Mouse (Mus musculus) MEL (cell line): ENCODE measurements around the gene Tyms. TPM values are rescaled to one million over a fixed set of nuclear protein-coding genes. Genes with fewer than 3 reads are reported as not detected.

Experiments
- DNase-seq: peaks from one replicate; pipeline ENCODE4 v3.0.0; 2011; ENCODE audit warnings: low read depth, low spot score
- H3K27ac ChIP-seq: 2 replicates; pipeline ENCODE4 v1.5.1; 2012; ENCODE audit warnings: low read depth, mild to moderate bottlenecking, control low read depth, low read length, moderate library complexity; ENCODE audit not compliant: control insufficient read depth
- H3K27me3 ChIP-seq, 2 experiments: fragments of 150-350 bp in 1 of 2; sonication (generic) in 1 of 2; 2 replicates each; pipeline ENCODE4 v1.6.1; 2012; ENCODE audit warnings: low read length in 2 of 2, mild to moderate bottlenecking in 2 of 2, improper control_type of control experiment in 1 of 2, moderate library complexity in 1 of 2; ENCODE audit not compliant: insufficient read depth in 2 of 2, control insufficient read depth in 1 of 2
- H3K36me3 ChIP-seq, 2 experiments: 2 replicates each; pipeline ENCODE4 v1.6.1; 2012 to 2014; ENCODE audit warnings: low read length in 2 of 2, improper control_type of control experiment in 1 of 2, inconsistent platforms in 1 of 2, mild to moderate bottlenecking in 1 of 2; ENCODE audit not compliant: insufficient read depth in 2 of 2, control insufficient read depth in 1 of 2
- H3K4me1 ChIP-seq, 2 experiments: fragments of 150-350 bp in 1 of 2; sonication (generic) in 1 of 2; 2 replicates each; pipeline ENCODE4 v1.6.1; 2012; ENCODE audit warnings: low read length in 2 of 2, improper control_type of control experiment in 1 of 2, mild to moderate bottlenecking in 1 of 2; ENCODE audit not compliant: insufficient read depth in 2 of 2, control insufficient read depth in 1 of 2
- H3K4me3 ChIP-seq, 2 experiments: fragments of 150-350 bp in 1 of 2; sonication (generic) in 1 of 2; 2 replicates each; pipeline ENCODE4 v1.5.1; 2012; ENCODE audit warnings: low read depth in 2 of 2, low read length in 2 of 2, mild to moderate bottlenecking in 2 of 2, moderate library complexity in 2 of 2, control low read depth in 1 of 2, improper control_type of control experiment in 1 of 2; ENCODE audit not compliant: control insufficient read depth in 1 of 2, insufficient read depth in 1 of 2
- H3K79me2 ChIP-seq: 2 replicates; pipeline ENCODE4 v1.6.1; 2012; ENCODE audit warnings: mild to moderate bottlenecking, low read length, moderate library complexity; ENCODE audit not compliant: control insufficient read depth, poor library complexity, insufficient read depth
- H3K9ac ChIP-seq: 2 replicates; pipeline ENCODE4 v1.6.1; 2012; ENCODE audit warnings: low read depth, mild to moderate bottlenecking, control low read depth, low read length, moderate library complexity; ENCODE audit not compliant: control insufficient read depth, poor library complexity, severe bottlenecking
- H3K9me3 ChIP-seq: fragments of 150-350 bp; sonication (generic); replicated peaks from 2 replicates; pipeline ENCODE4 v1.6.1; 2012; ENCODE audit warnings: mild to moderate bottlenecking, low read length, improper control_type of control experiment, moderate library complexity; ENCODE audit not compliant: insufficient read depth
- BHLHE40 ChIP-seq: IDR thresholded peaks from 2 replicates; pipeline ENCODE4 v1.6.1; 2012; ENCODE audit warnings: low read depth, mild to moderate bottlenecking, inconsistent platforms, low read length, improper control_type of control experiment, borderline replicate concordance
- CHD1 ChIP-seq: IDR thresholded peaks from 2 replicates; pipeline ENCODE4 v1.6.1; 2012; ENCODE audit warnings: low read depth, mild to moderate bottlenecking, inconsistent platforms, low read length, improper control_type of control experiment
- CHD2 ChIP-seq: IDR thresholded peaks from 2 replicates; pipeline ENCODE4 v1.6.1; 2011; ENCODE audit warnings: low read length, improper control_type of control experiment
- CTCF ChIP-seq, 3 experiments: IDR thresholded peaks in 2 of 3; conservative IDR thresholded peaks in 1 of 3; 2 replicates each; pipeline ENCODE4 v1.5.1; 2011 to 2012; ENCODE audit warnings: low read length in 3 of 3, low read depth in 2 of 3, mild to moderate bottlenecking in 2 of 3, improper control_type of control experiment in 1 of 3, inconsistent platforms in 1 of 3, mixed read lengths in 1 of 3, moderate library complexity in 1 of 3; ENCODE audit not compliant: control insufficient read depth in 1 of 3, insufficient read depth in 1 of 3, poor library complexity in 1 of 3, severe bottlenecking in 1 of 3
- E2F4 ChIP-seq: IDR thresholded peaks from 2 replicates; pipeline ENCODE4 v1.6.1; 2011; ENCODE audit warnings: low read depth, low read length, improper control_type of control experiment, borderline replicate concordance
- ELF1 ChIP-seq: IDR thresholded peaks from 2 replicates; pipeline ENCODE4 v1.6.1; 2014; ENCODE audit warnings: low read depth, mild to moderate bottlenecking, inconsistent platforms, low read length, improper control_type of control experiment, moderate library complexity
- EP300 ChIP-seq, 2 experiments: IDR thresholded peaks; 2 replicates each; pipeline ENCODE4 v1.6.1; 2011; ENCODE audit warnings: improper control_type of control experiment in 2 of 2, low read length in 2 of 2, low read depth in 1 of 2, mild to moderate bottlenecking in 1 of 2
- ETS1 ChIP-seq: IDR thresholded peaks from 2 replicates; pipeline ENCODE4 v1.6.1; 2012; ENCODE audit warnings: low read depth, mild to moderate bottlenecking, inconsistent platforms, low read length, improper control_type of control experiment, moderate library complexity
- GATA1 ChIP-seq: IDR thresholded peaks from 2 replicates; pipeline ENCODE4 v1.6.1; 2011; ENCODE audit warnings: low read depth, low read length, improper control_type of control experiment
- HCFC1 ChIP-seq: IDR thresholded peaks from 2 replicates; pipeline ENCODE4 v1.6.1; 2012; ENCODE audit warnings: low read depth, mild to moderate bottlenecking, inconsistent platforms, low read length, improper control_type of control experiment, moderate library complexity
- JUND ChIP-seq: IDR thresholded peaks from 2 replicates; pipeline ENCODE4 v1.6.1; 2011; ENCODE audit warnings: low read depth, mild to moderate bottlenecking, improper control_type of control experiment, low read length
- KAT2A ChIP-seq: conservative IDR thresholded peaks from 2 replicates; pipeline ENCODE4 v1.6.1; 2012; ENCODE audit warnings: low read depth, low read length, improper control_type of control experiment, inconsistent platforms
- MAFK ChIP-seq: IDR thresholded peaks from 2 replicates; pipeline ENCODE4 v1.6.1; 2011; ENCODE audit warnings: low read depth, mild to moderate bottlenecking, low read length, improper control_type of control experiment, borderline replicate concordance
- MAX ChIP-seq: IDR thresholded peaks from 2 replicates; pipeline ENCODE4 v1.6.1; 2011; ENCODE audit warnings: low read length, improper control_type of control experiment
- MAZ ChIP-seq: IDR thresholded peaks from 2 replicates; pipeline ENCODE4 v1.6.1; 2012; ENCODE audit warnings: low read depth, mild to moderate bottlenecking, inconsistent platforms, low read length, improper control_type of control experiment
- MEF2A ChIP-seq: IDR thresholded peaks from 2 replicates; pipeline ENCODE4 v1.6.1; 2014; ENCODE audit warnings: low read depth, mild to moderate bottlenecking, inconsistent platforms, low read length, improper control_type of control experiment; ENCODE audit not compliant: poor library complexity, insufficient replicate concordance, severe bottlenecking; ENCODE audit errors: extremely low read depth
- MXI1 ChIP-seq: IDR thresholded peaks from 2 replicates; pipeline ENCODE4 v1.6.1; 2011; ENCODE audit warnings: mild to moderate bottlenecking, low read depth, low read length, improper control_type of control experiment
- MYB ChIP-seq: IDR thresholded peaks from 2 replicates; pipeline ENCODE4 v1.6.1; 2011; ENCODE audit warnings: mild to moderate bottlenecking, low read depth, low read length, improper control_type of control experiment
- MYC ChIP-seq: IDR thresholded peaks from 2 replicates; pipeline ENCODE4 v1.6.1; 2011; ENCODE audit warnings: low read depth, mild to moderate bottlenecking, low read length, improper control_type of control experiment, moderate library complexity
- NELFE ChIP-seq: IDR thresholded peaks from 2 replicates; pipeline ENCODE4 v1.6.1; 2011; ENCODE audit warnings: low read depth, low read length, improper control_type of control experiment
- NRF1 ChIP-seq: IDR thresholded peaks from 2 replicates; pipeline ENCODE4 v1.6.1; 2014; ENCODE audit warnings: low read depth, mild to moderate bottlenecking, inconsistent platforms, low read length, improper control_type of control experiment, moderate library complexity; ENCODE audit not compliant: poor library complexity, insufficient read depth, severe bottlenecking
- POLR2A ChIP-seq, 2 experiments: IDR thresholded peaks; 2 replicates each; pipeline ENCODE4 v1.6.1; 2011 to 2012; ENCODE audit warnings: low read length in 2 of 2, mild to moderate bottlenecking in 2 of 2, control low read depth in 1 of 2, improper control_type of control experiment in 1 of 2, low read depth in 1 of 2, moderate library complexity in 1 of 2; ENCODE audit not compliant: control insufficient read depth in 1 of 2, insufficient read depth in 1 of 2, poor library complexity in 1 of 2
- POLR2AphosphoS5 ChIP-seq: IDR thresholded peaks from 2 replicates; pipeline ENCODE4 v1.6.1; 2012; ENCODE audit warnings: low read depth, borderline replicate concordance, mild to moderate bottlenecking, inconsistent platforms, low read length, moderate library complexity, mixed read lengths
- RAD21 ChIP-seq: IDR thresholded peaks from 2 replicates; pipeline ENCODE4 v1.6.1; 2011; ENCODE audit warnings: mild to moderate bottlenecking, low read depth, low read length, improper control_type of control experiment
- SIN3A ChIP-seq: IDR thresholded peaks from 2 replicates; pipeline ENCODE4 v1.6.1; 2012; ENCODE audit warnings: low read length, improper control_type of control experiment, inconsistent platforms
- SMC3 ChIP-seq: IDR thresholded peaks from 2 replicates; pipeline ENCODE4 v1.6.1; 2011; ENCODE audit warnings: low read depth, low read length, improper control_type of control experiment
- TAL1 ChIP-seq: IDR thresholded peaks from 2 replicates; pipeline ENCODE4 v1.6.1; 2012; ENCODE audit warnings: mild to moderate bottlenecking, inconsistent platforms, low read length, moderate library complexity, mixed read lengths
- TBP ChIP-seq: IDR thresholded peaks from 2 replicates; pipeline ENCODE4 v1.8.0; 2011; ENCODE audit warnings: low read depth, low read length, improper control_type of control experiment
- TCF12 ChIP-seq: IDR thresholded peaks from 2 replicates; pipeline ENCODE4 v1.6.1; 2014; ENCODE audit warnings: low read depth, mild to moderate bottlenecking, inconsistent platforms, low read length, improper control_type of control experiment, moderate library complexity
- USF1 ChIP-seq: IDR thresholded peaks from 2 replicates; pipeline ENCODE4 v1.6.1; 2014; ENCODE audit warnings: low read depth, mild to moderate bottlenecking, inconsistent platforms, low read length, improper control_type of control experiment, moderate library complexity
- USF2 ChIP-seq, 2 experiments: IDR thresholded peaks; 2 replicates each; pipeline ENCODE4 v1.6.1; 2011 to 2012; ENCODE audit warnings: improper control_type of control experiment in 2 of 2, low read length in 2 of 2, borderline replicate concordance in 1 of 2, inconsistent platforms in 1 of 2, low read depth in 1 of 2, mild to moderate bottlenecking in 1 of 2; ENCODE audit not compliant: insufficient read depth in 1 of 2
- ZC3H11A ChIP-seq: IDR thresholded peaks from 2 replicates; pipeline ENCODE4 v1.6.1; 2012; ENCODE audit warnings: low read depth, mild to moderate bottlenecking, inconsistent platforms, low read length, improper control_type of control experiment
- ZMIZ1 ChIP-seq: IDR thresholded peaks from 2 replicates; pipeline ENCODE4 v1.6.1; 2012; ENCODE audit warnings: low read depth, mild to moderate bottlenecking, inconsistent platforms, low read length, improper control_type of control experiment, moderate library complexity
- polyA plus RNA-seq, 2 experiments: library from polyadenylated mRNA; stranded (reverse) in 1 of 2; unstranded in 1 of 2; fragments of >175 nt in 1 of 2; fragments of >200 nt in 1 of 2; gene quantifications; 2 replicates each; pipeline versions ENCODE4 v1.2.1 to v1.2.4; 2012; ENCODE audit warnings: low replicate concordance in 2 of 2, low read depth in 1 of 2; ENCODE audit not compliant: insufficient read length in 2 of 2, insufficient read depth in 1 of 2, missing spikeins in 1 of 2
- total RNA-seq: library from RNA; depleted of rRNA; stranded (reverse); fragments of 300-350 nt; gene quantifications from 2 replicates; pipeline ENCODE4 v1.2.3, GENCODE M21; 2012; rRNA removed

Tyms gene
- total RNA-seq (150 and 163 TPM in 2 replicates), polyA plus RNA-seq (100 to 1,000 TPM in 1 of 2 experiments, not detected in 1; 203 TPM)

DNA sequence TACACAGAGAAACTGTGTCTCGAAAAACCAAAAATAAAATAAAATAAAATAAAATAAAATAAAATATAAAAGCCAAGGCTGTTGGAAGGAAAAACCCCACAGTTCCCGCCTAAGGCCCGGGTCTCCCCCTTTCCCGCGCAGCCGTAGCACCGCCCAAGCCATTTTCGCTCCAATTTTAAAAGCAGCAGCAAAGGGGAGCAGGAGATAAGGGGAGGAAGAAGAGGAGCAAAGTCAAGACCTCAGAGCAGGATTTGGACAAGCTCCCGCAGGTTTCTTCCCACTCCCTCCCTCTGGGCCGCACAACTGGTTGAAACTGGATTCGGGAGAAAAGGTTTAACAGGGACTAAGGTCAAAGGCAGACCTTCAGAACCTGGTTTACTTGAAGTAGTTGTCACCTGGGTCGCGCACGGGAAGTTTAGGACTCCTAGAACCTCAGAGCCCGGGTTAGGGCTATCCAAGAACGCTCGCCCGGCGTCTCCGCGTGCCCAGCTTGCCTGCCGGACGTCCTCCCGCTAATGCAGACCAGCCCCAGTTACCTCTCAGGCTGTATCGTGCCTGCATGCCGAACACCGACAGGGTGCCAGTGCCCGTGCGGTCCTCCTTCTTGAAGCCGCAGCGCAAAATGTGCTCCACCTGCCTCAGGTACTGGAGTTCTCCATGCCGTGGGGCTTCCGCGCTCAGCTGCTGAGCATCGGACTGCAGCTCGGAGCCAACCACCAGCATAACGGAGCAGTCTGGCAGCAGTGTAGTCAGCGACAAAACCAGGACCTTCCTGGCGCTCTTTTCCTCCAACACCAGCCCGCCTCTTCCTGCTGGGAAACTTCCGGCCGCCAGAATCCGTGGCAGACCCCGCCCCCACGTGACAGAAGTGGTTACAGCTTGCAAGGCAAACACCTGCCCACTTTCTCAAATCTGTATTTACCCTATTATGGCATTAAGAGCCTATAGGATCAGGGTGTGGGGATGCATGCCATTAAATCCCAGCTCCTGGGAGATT, at the start of gene Tyms:
Gene Tyms (minus strand): TSS at position 793 of the 997 bp plus-strand sequence.
- H3K4me1 ChIP-seq, result peaks cover 0 to 14% of the 10 kb centered on the region in 2 experiments; a peak in 3 of 4 replicates
- H3K4me3 ChIP-seq, result peak within 1 kb of the TSS; percentile 61 to 79
- no peaks in the 10 kb centered on the region for H3K27me3 ChIP-seq
- peak; percentile 96 for DNase-seq
- H3K9ac ChIP-seq, result peak within 1 kb of the TSS; percentile 75
- H3K27ac ChIP-seq, result peak within 1 kb of the TSS; percentile 73
- no peaks in the 10 kb centered on the region for H3K9me3 ChIP-seq
- H3K36me3 ChIP-seq, result peaks cover 4 to 24% of the 10 kb centered on the region in 2 experiments
- peaks cover 19% of the 10 kb centered on the region for H3K79me2 ChIP-seq
- TF ChIP-seq NELFE (peak; percentile 97), ETS1 (no peak; the same call in 1 of the 2 replicates), JUND (no peak), MYB (no peak), MXI1 (peak; percentile 90), MAZ (no peak), SMC3 (no peak), ZC3H11A (no peak), E2F4 (peak; percentile 99), MAFK (no peak), CHD2 (no peak), ELF1 (peak; percentile 79), MAX (peak; percentile 91), EP300 (IDR thresholded peaks at IDR 0.05; ENCODE audit: low read depth in 1 of 2, low read length in 2 of 2) (peak in 1 of 2 experiments; percentile 2; a peak in 1 of 4 replicates), BHLHE40 (peak; percentile 88), POLR2AphosphoS5 (0 out of 2 replicates have a peak, but pooled peaks have one; percentile 60), MEF2A (no peak), TBP (peak; percentile 87), HCFC1 (peak; percentile 80), NRF1 (peak; percentile 75), KAT2A (0 out of 2 replicates have a peak, but pooled peaks have one; percentile 9), TAL1 (no peak), CHD1 (0 out of 2 replicates have a peak, but pooled peaks have one; percentile 61), CTCF (IDR thresholded peaks at IDR 0.05 in 2 of 3, conservative IDR thresholded peaks at IDR 0.05 in 1 of 3; ENCODE audit: control insufficient read depth in 1 of 3, insufficient read depth in 1 of 3, low read depth in 2 of 3, low read length in 3 of 3, poor library complexity in 1 of 3, severe bottlenecking in 1 of 3) (0 out of 6 replicates have a peak, but pooled peaks of 1 of the 3 experiments have one; percentile 8), ZMIZ1 (peak; percentile 91), GATA1 (peak; percentile 75), SIN3A (peak; percentile 84), TCF12 (peak; percentile 71), RAD21 (no peak), USF1 (peak; percentile 95), POLR2A (IDR thresholded peaks at IDR 0.05; ENCODE audit: control insufficient read depth in 1 of 2, insufficient read depth in 1 of 2, low read depth in 1 of 2, low read length in 2 of 2, poor library complexity in 1 of 2) (peak; percentile 93 to 98), USF2 (IDR thresholded peaks at IDR 0.05; ENCODE audit: borderline replicate concordance in 1 of 2, insufficient read depth in 1 of 2, low read depth in 1 of 2, low read length in 2 of 2) (peak in 1 of 2 experiments; percentile 74; a peak in 3 of 4 replicates), MYC (peak; percentile 64; the same call in 1 of the 2 replicates)
